21 mouse cellular contexts compared by ENCODE assay signal in genomic region chr7:64619261-64619660, GRCm38 (mm10).
DNase-seq lines count a peak whose midpoint lies in the region; ATAC-seq lines count a peak whose summit lies in the region.
"Had no signal": no experiment of that assay in that cellular context is flagged by ENCODE, and none has a peak within 500 bp of the region (broad histone marks: within the 10 kb centered on the region; RNA-seq: fewer than 3 reads in every experiment).

No protein-coding gene starts in this region.

- H3K4me3 ChIP-seq in hindbrain, embryonic 16.5 days (ENCODE audit: low read length) = no peak overlapping the region
- H3K4me3 ChIP-seq in hindbrain, embryonic 12.5 days = no peak overlapping the region
- H3K4me3 ChIP-seq in neural tube, embryonic 15.5 days (replicated peaks) = no peak overlapping the region
- H3K4me3 ChIP-seq: embryonic facial prominence, embryonic 10.5 days; embryonic facial prominence, embryonic 12.5 days; forebrain, embryonic 13.5 days; forebrain, embryonic 15.5 days had no signal

- WGBS in hindbrain, embryonic 16.5 days = 91% methylated on average over 4 of the region's 4 CpGs
- 96% methylated on average over 4 of the region's 4 CpGs for WGBS in hindbrain, embryonic 12.5 days
- 97% methylated on average over 4 of the region's 4 CpGs for WGBS in neural tube, embryonic 15.5 days

- no peaks in the 10 kb centered on the region for H3K9me3 ChIP-seq in hindbrain, embryonic 16.5 days (ENCODE audit: control insufficient read depth, low read length)
- H3K9me3 ChIP-seq in hindbrain, embryonic 12.5 days (replicated peaks) = no peaks in the 10 kb centered on the region
- no peaks in the 10 kb centered on the region for H3K9me3 ChIP-seq in neural tube, embryonic 15.5 days (replicated peaks)
- H3K9me3 ChIP-seq: embryonic facial prominence, embryonic 10.5 days; embryonic facial prominence, embryonic 12.5 days; forebrain, embryonic 13.5 days; forebrain, embryonic 15.5 days had no signal

- H3K4me1 ChIP-seq in hindbrain, embryonic 16.5 days (ENCODE audit: control insufficient read depth, insufficient read depth, low read depth, low read length) = no peaks in the 10 kb centered on the region; the same call in 1 of the 2 replicates
- peaks cover 11% of the 10 kb centered on the region; the same call in 1 of the 2 replicates for H3K4me1 ChIP-seq in hindbrain, embryonic 12.5 days
- H3K4me1 ChIP-seq in neural tube, embryonic 15.5 days = peaks cover 11% of the 10 kb centered on the region
- H3K4me1 ChIP-seq: embryonic facial prominence, embryonic 12.5 days had no signal

- 0 out of 2 replicates have a peak, but pooled peaks have one; percentile 18 for ATAC-seq in hindbrain, embryonic 16.5 days
- ATAC-seq in hindbrain, embryonic 12.5 days (ENCODE audit: low FRiP score) = no peak
- 0 out of 2 replicates have a peak, but pooled peaks have one; percentile 22 for ATAC-seq in neural tube, embryonic 15.5 days (ENCODE audit: low FRiP score)
- ATAC-seq: activated CD4-positive, CD25-positive, alpha-beta regulatory T cell, adult 4 months; CD4-positive, CD25-positive, alpha-beta regulatory T cell, adult 4 months; forebrain, embryonic 13.5 days; forebrain, embryonic 15.5 days; forebrain, postnatal 0 days; Patski had no signal

- H3K36me3 ChIP-seq in hindbrain, embryonic 16.5 days (ENCODE audit: control insufficient read depth, insufficient read depth, low read length) = no peaks in the 10 kb centered on the region
- H3K36me3 ChIP-seq in hindbrain, embryonic 12.5 days = no peaks in the 10 kb centered on the region
- no peaks in the 10 kb centered on the region for H3K36me3 ChIP-seq in neural tube, embryonic 15.5 days
- H3K36me3 ChIP-seq: embryonic facial prominence, embryonic 10.5 days; embryonic facial prominence, embryonic 12.5 days; forebrain, embryonic 15.5 days; G1E had no signal

- no peak overlapping the region for H3K27ac ChIP-seq in hindbrain, embryonic 16.5 days (ENCODE audit: low read depth, low read length)
- no peak overlapping the region for H3K27ac ChIP-seq in hindbrain, embryonic 12.5 days
- no peak overlapping the region for H3K27ac ChIP-seq in neural tube, embryonic 15.5 days (replicated peaks)
- H3K27ac ChIP-seq: embryonic facial prominence, embryonic 10.5 days; embryonic facial prominence, embryonic 12.5 days; forebrain, embryonic 13.5 days; forebrain, embryonic 15.5 days had no signal

- peak; percentile 14 for DNase-seq in cerebellum, adult 9-11 months
- DNase-seq in cerebellum, adult 11 months = no peak
- DNase-seq in neural tube, embryonic 10.5 days (ENCODE audit: extremely low spot score, low spot score) = no peak
- DNase-seq: adrenal gland, adult 8-10 months; adrenal gland, postnatal 14 days; adrenal gland, postnatal 36 days; B cell, adult 2 months; cerebellum, adult 8-10 months; cerebellum, postnatal 10 days; forebrain, postnatal 0 days had no signal

- H3K9ac ChIP-seq in hindbrain, embryonic 16.5 days (ENCODE audit: low read depth, low read length) = no peak overlapping the region
- H3K9ac ChIP-seq in hindbrain, embryonic 12.5 days = no peak overlapping the region
- no peak overlapping the region for H3K9ac ChIP-seq in neural tube, embryonic 15.5 days (replicated peaks)
- H3K9ac ChIP-seq: embryonic facial prominence, embryonic 12.5 days; forebrain, embryonic 13.5 days; forebrain, embryonic 15.5 days; forebrain, postnatal 0 days had no signal

- no peak overlapping the region for H3K4me2 ChIP-seq in hindbrain, embryonic 16.5 days (ENCODE audit: low read length)
- H3K4me2 ChIP-seq in hindbrain, embryonic 12.5 days (replicated peaks) = no peak overlapping the region
- H3K4me2 ChIP-seq in neural tube, embryonic 15.5 days = no peak overlapping the region
- H3K4me2 ChIP-seq: embryonic facial prominence, embryonic 12.5 days; forebrain, embryonic 13.5 days; forebrain, embryonic 15.5 days had no signal

- H3K27me3 ChIP-seq in hindbrain, embryonic 16.5 days (replicated peaks; ENCODE audit: control insufficient read depth, insufficient read depth, low read length) = no peaks in the 10 kb centered on the region
- H3K27me3 ChIP-seq in hindbrain, embryonic 12.5 days = no peaks in the 10 kb centered on the region
- no peaks in the 10 kb centered on the region for H3K27me3 ChIP-seq in neural tube, embryonic 15.5 days (replicated peaks)
- H3K27me3 ChIP-seq: embryonic facial prominence, embryonic 12.5 days; forebrain, embryonic 13.5 days; forebrain, embryonic 15.5 days; Patski had no signal
